Mouse (Mus musculus) G1E (cell line): ENCODE data around the gene Fuca2.

Experiments
- CTCF ChIP-seq: IDR thresholded peaks from 2 replicates; pipeline ENCODE4 v1.5.1; 2012; ENCODE audit warnings: low read depth, low read length, inconsistent platforms, mixed read lengths
- POLR2AphosphoS5 ChIP-seq: IDR thresholded peaks from 2 replicates; pipeline ENCODE4 v1.6.1; 2012; ENCODE audit warnings: low read depth, low read length, inconsistent platforms; ENCODE audit not compliant: insufficient replicate concordance
- TAL1 ChIP-seq: conservative IDR thresholded peaks from 2 replicates; pipeline ENCODE4 v1.6.1; 2012; ENCODE audit warnings: low read depth, low read length, inconsistent platforms, mixed read lengths

GRCm38 (mm10) chr10:13496315-13496714 lies 3.0 kb upstream of the Fuca2 start:
- TF ChIP-seq CTCF (no peak), TAL1 (no peak), POLR2AphosphoS5 (no peak)
